Mouse (Mus musculus): ENCODE data around the gene Ifitm10.

- TF ChIP-seq CTCF (IDR thresholded peaks at IDR 0.05) (no peak), EP300 (IDR thresholded peaks at IDR 0.05) (no peak)
Observed at GRCm38 (mm10) chr7:142373039-142373438, 514 bp downstream of the Ifitm10 start.

Measured in lung, postnatal 0 days (tissue).